Mouse (Mus musculus): ENCODE results near the gene Zfp62. TPM values are rescaled to one million over a fixed set of nuclear protein-coding genes. Genes with fewer than 3 reads are reported as not detected.
A peak's percentile ranks its signal among the peaks of the same experiment; 100 is the strongest.

Zfp62 gene
- polyA plus RNA-seq, 1 experiment from 2014 or later, result 35.3 TPM

- no peak for ATAC-seq
- Histone ChIP-seq H3K4me2 (ENCODE audit: low read length) (peak overlapping the region; percentile 79), H3K4me1 (ENCODE audit: control insufficient read depth, insufficient read depth, low read depth, low read length) (peaks cover 35% of the 10 kb centered on the region), H3K27me3 (replicated peaks; ENCODE audit: control insufficient read depth, insufficient read depth, low read length) (no peaks in the 10 kb centered on the region), H3K4me3 (ENCODE audit: low read length) (peak overlapping the region; percentile 82), H3K9ac (ENCODE audit: low read depth, low read length) (peak overlapping the region; percentile 90), H3K9me3 (ENCODE audit: control insufficient read depth, low read length) (no peaks in the 10 kb centered on the region), H3K27ac (ENCODE audit: low read depth, low read length) (peak overlapping the region; percentile 93), H3K36me3 (ENCODE audit: control insufficient read depth, insufficient read depth, low read length) (no peaks in the 10 kb centered on the region)
- WGBS, result 1% methylated on average over 4 of the region's 4 CpGs
These were observed 41.5 kb downstream of the Zfp62 start for GRCm38 (mm10) chr11:49244595-49244930.

GRCm38 (mm10) chr11:49245176-49245575 lies 42.1 kb downstream of the Zfp62 start:
- Histone ChIP-seq H3K36me3 (ENCODE audit: control insufficient read depth, insufficient read depth, low read length) (no peaks in the 10 kb centered on the region), H3K27ac (ENCODE audit: low read depth, low read length) (no peak overlapping the region), H3K9ac (ENCODE audit: low read depth, low read length) (0 out of 2 replicates have a peak overlapping the region, but pooled peaks have one; percentile 50), H3K9me3 (ENCODE audit: control insufficient read depth, low read length) (no peaks in the 10 kb centered on the region), H3K4me2 (ENCODE audit: low read length) (peak overlapping the region; percentile 79), H3K27me3 (replicated peaks; ENCODE audit: control insufficient read depth, insufficient read depth, low read length) (no peaks in the 10 kb centered on the region), H3K4me3 (ENCODE audit: low read length) (peak overlapping the region; percentile 82), H3K4me1 (ENCODE audit: control insufficient read depth, insufficient read depth, low read depth, low read length) (peaks cover 41% of the 10 kb centered on the region)
- WGBS, result 31% methylated on average over 7 of the region's 7 CpGs
- ATAC-seq, result no peak

- Histone ChIP-seq H3K4me2 (ENCODE audit: low read length) (peak overlapping the region; percentile 79), H3K27ac (ENCODE audit: low read depth, low read length) (no peak overlapping the region), H3K9ac (ENCODE audit: low read depth, low read length) (no peak overlapping the region), H3K36me3 (ENCODE audit: control insufficient read depth, insufficient read depth, low read length) (no peaks in the 10 kb centered on the region), H3K4me1 (ENCODE audit: control insufficient read depth, insufficient read depth, low read depth, low read length) (peaks cover 46% of the 10 kb centered on the region), H3K9me3 (ENCODE audit: control insufficient read depth, low read length) (no peaks in the 10 kb centered on the region), H3K27me3 (replicated peaks; ENCODE audit: control insufficient read depth, insufficient read depth, low read length) (no peaks in the 10 kb centered on the region), H3K4me3 (ENCODE audit: low read length) (no peak overlapping the region)
- 43% methylated on average over 12 of the region's 12 CpGs for WGBS
- no peak for ATAC-seq
These were observed 42.7 kb downstream of the Zfp62 start for GRCm38 (mm10) chr11:49245634-49246415.

- 91% methylated on average over 4 of the region's 4 CpGs for WGBS
- H3K4me1 ChIP-seq (ENCODE audit: control insufficient read depth, insufficient read depth, low read depth, low read length), result peaks cover 53% of the 10 kb centered on the region
These were observed 43.4 kb downstream of the Zfp62 start for GRCm38 (mm10) chr11:49246523-49246922.

GRCm38 (mm10) chr11:49247255-49247654 lies 44.2 kb downstream of the Zfp62 start:
- ATAC-seq, result no peak
- H3K4me1 ChIP-seq (ENCODE audit: control insufficient read depth, insufficient read depth, low read depth, low read length), result peaks cover 53% of the 10 kb centered on the region
- H3K4me2 ChIP-seq (ENCODE audit: low read length), result no peak overlapping the region
- H3K4me3 ChIP-seq (ENCODE audit: low read length), result no peak overlapping the region
- H3K27me3 ChIP-seq (replicated peaks; ENCODE audit: control insufficient read depth, insufficient read depth, low read length), result no peaks in the 10 kb centered on the region
- 65% methylated on average over 2 of the region's 2 CpGs for WGBS
- H3K36me3 ChIP-seq (ENCODE audit: control insufficient read depth, insufficient read depth, low read length), result no peaks in the 10 kb centered on the region
- no peak overlapping the region for H3K27ac ChIP-seq (ENCODE audit: low read depth, low read length)
- H3K9me3 ChIP-seq (ENCODE audit: control insufficient read depth, low read length), result no peaks in the 10 kb centered on the region
- no peak overlapping the region; the same call in 1 of the 2 replicates for H3K9ac ChIP-seq (ENCODE audit: low read depth, low read length)

More at GRCm38 (mm10) chr11:49246523-49246922, 43.4 kb downstream of the Zfp62 start:
- no peaks in the 10 kb centered on the region for H3K27me3 ChIP-seq (replicated peaks; ENCODE audit: control insufficient read depth, insufficient read depth, low read length)
- no peak overlapping the region for H3K9ac ChIP-seq (ENCODE audit: low read depth, low read length)
- H3K27ac ChIP-seq (ENCODE audit: low read depth, low read length), result no peak overlapping the region
- no peak overlapping the region for H3K4me2 ChIP-seq (ENCODE audit: low read length)
- ATAC-seq, result no peak
- H3K36me3 ChIP-seq (ENCODE audit: control insufficient read depth, insufficient read depth, low read length), result no peaks in the 10 kb centered on the region
- H3K4me3 ChIP-seq (ENCODE audit: low read length), result no peak overlapping the region
- H3K9me3 ChIP-seq (ENCODE audit: control insufficient read depth, low read length), result no peaks in the 10 kb centered on the region

- H3K36me3 ChIP-seq (ENCODE audit: control insufficient read depth, insufficient read depth, low read length), result no peaks in the 10 kb centered on the region
- H3K27ac ChIP-seq (ENCODE audit: low read depth, low read length), result no peak overlapping the region
- WGBS, result 45% methylated on average over 6 of the region's 6 CpGs
- H3K4me1 ChIP-seq (ENCODE audit: control insufficient read depth, insufficient read depth, low read depth, low read length), result peaks cover 49% of the 10 kb centered on the region
- H3K4me3 ChIP-seq (ENCODE audit: low read length), result no peak overlapping the region
- no peak overlapping the region for H3K9ac ChIP-seq (ENCODE audit: low read depth, low read length)
- no peaks in the 10 kb centered on the region for H3K27me3 ChIP-seq (replicated peaks; ENCODE audit: control insufficient read depth, insufficient read depth, low read length)
- ATAC-seq, result no peak
- no peak overlapping the region for H3K4me2 ChIP-seq (ENCODE audit: low read length)
- H3K9me3 ChIP-seq (ENCODE audit: control insufficient read depth, low read length), result no peaks in the 10 kb centered on the region
These were observed 45.3 kb downstream of the Zfp62 start for GRCm38 (mm10) chr11:49248226-49248973.

GRCm38 (mm10) chr11:49248974-49249700 lies 46.0 kb downstream of the Zfp62 start:
- no peaks in the 10 kb centered on the region for H3K9me3 ChIP-seq (ENCODE audit: control insufficient read depth, low read length)
- H3K4me3 ChIP-seq (ENCODE audit: low read length), result no peak overlapping the region
- peaks cover 49% of the 10 kb centered on the region for H3K4me1 ChIP-seq (ENCODE audit: control insufficient read depth, insufficient read depth, low read depth, low read length)
- 69% methylated on average over 6 of the region's 6 CpGs for WGBS
- no peak for ATAC-seq
- no peak overlapping the region for H3K4me2 ChIP-seq (ENCODE audit: low read length)
- H3K9ac ChIP-seq (ENCODE audit: low read depth, low read length), result no peak overlapping the region
- no peak overlapping the region for H3K27ac ChIP-seq (ENCODE audit: low read depth, low read length)
- no peaks in the 10 kb centered on the region for H3K27me3 ChIP-seq (replicated peaks; ENCODE audit: control insufficient read depth, insufficient read depth, low read length)
- no peaks in the 10 kb centered on the region for H3K36me3 ChIP-seq (ENCODE audit: control insufficient read depth, insufficient read depth, low read length)

- peak overlapping the region; percentile 86 for H3K9ac ChIP-seq (ENCODE audit: low read depth, low read length)
- H3K27ac ChIP-seq (ENCODE audit: low read depth, low read length), result peak overlapping the region; percentile 78
- H3K27me3 ChIP-seq (replicated peaks; ENCODE audit: control insufficient read depth, insufficient read depth, low read length), result no peaks in the 10 kb centered on the region
- peak overlapping the region; percentile 67 for H3K4me3 ChIP-seq (ENCODE audit: low read length)
- H3K4me2 ChIP-seq (ENCODE audit: low read length), result peak overlapping the region; percentile 90
- ATAC-seq, result no peak; the same call in 1 of the 2 replicates
- H3K4me1 ChIP-seq (ENCODE audit: control insufficient read depth, insufficient read depth, low read depth, low read length), result peaks cover 45% of the 10 kb centered on the region
- H3K9me3 ChIP-seq (ENCODE audit: control insufficient read depth, low read length), result no peaks in the 10 kb centered on the region
- 31% methylated on average over 10 of the region's 10 CpGs for WGBS
- H3K36me3 ChIP-seq (ENCODE audit: control insufficient read depth, insufficient read depth, low read length), result no peaks in the 10 kb centered on the region
These were observed 46.8 kb downstream of the Zfp62 start for GRCm38 (mm10) chr11:49249811-49250421.

Data from hindbrain, embryonic 16.5 days (tissue).